Mouse (Mus musculus) kidney, adult 11 months (tissue): ENCODE measurements at regions not wholly inside any gene's neighbourhood (a gene's known extent, or its start where the extent isn't known, plus 50 kb on each side); places are given as distances from the start of the nearest gene placed in this dataset.

Experiments used
- DNase-seq: peaks from one replicate; pipeline ENCODE4 v3.0.0; 2022

- no peak for DNase-seq
Measured at GRCm38 (mm10) chr9:61815995-61816394, 98.3 kb downstream of the Rplp1 start.

- no peak for DNase-seq
Measured at GRCm38 (mm10) chr9:61813291-61813690, 101.1 kb downstream of the Rplp1 start.

- no peak for DNase-seq
Measured at GRCm38 (mm10) chr9:61812315-61812714, 102.0 kb downstream of the Rplp1 start.

- DNase-seq, result no peak
Measured at GRCm38 (mm10) chr9:61810456-61810855, 103.9 kb downstream of the Rplp1 start.

- no peak for DNase-seq
Measured at GRCm38 (mm10) chr9:61808351-61809225, 105.8 kb downstream of the Rplp1 start.

- DNase-seq, result no peak
Measured at GRCm38 (mm10) chr9:61805971-61806370, 108.4 kb downstream of the Rplp1 start.

- no peak for DNase-seq
Measured at GRCm38 (mm10) chr9:61803555-61803954, 110.8 kb downstream of the Rplp1 start.

- no peak for DNase-seq
Measured at GRCm38 (mm10) chr9:61802694-61803093, 111.6 kb downstream of the Rplp1 start.

GRCm38 (mm10) chr9:61799535-61799934 is 114.8 kb downstream of the Rplp1 start:
- DNase-seq, result no peak

- no peak for DNase-seq
Measured at GRCm38 (mm10) chr9:61795910-61796309, 118.4 kb downstream of the Rplp1 start.

GRCm38 (mm10) chr9:61791435-61792064 is 122.8 kb downstream of the Rplp1 start:
- no peak for DNase-seq

GRCm38 (mm10) chr9:61790849-61791248 is 123.5 kb downstream of the Rplp1 start:
- DNase-seq, result no peak

GRCm38 (mm10) chr9:61789066-61789897 is 125.1 kb downstream of the Rplp1 start:
- DNase-seq, result no peak

GRCm38 (mm10) chr9:61781469-61781868 is 132.9 kb downstream of the Rplp1 start:
- DNase-seq, result no peak

GRCm38 (mm10) chr9:61780186-61780939 is 134.0 kb downstream of the Rplp1 start:
- DNase-seq, result no peak

- DNase-seq, result no peak
Measured at GRCm38 (mm10) chr9:61779165-61779564, 135.2 kb downstream of the Rplp1 start.

- DNase-seq, result no peak
Measured at GRCm38 (mm10) chr9:61776446-61776845, 137.9 kb downstream of the Rplp1 start.

- no peak for DNase-seq
Measured at GRCm38 (mm10) chr9:61770207-61770955, 144.0 kb downstream of the Rplp1 start.

GRCm38 (mm10) chr9:61766187-61766586 is 148.2 kb downstream of the Rplp1 start:
- DNase-seq, result no peak

- DNase-seq, result no peak
Measured at GRCm38 (mm10) chr9:61765366-61765765, 149.0 kb downstream of the Rplp1 start.

GRCm38 (mm10) chr9:61757806-61758205 is 156.5 kb downstream of the Rplp1 start:
- no peak for DNase-seq

GRCm38 (mm10) chr9:61756801-61757342 is 157.5 kb downstream of the Rplp1 start:
- DNase-seq, result no peak
